Mouse (Mus musculus): Measurements from ENCODE around the gene Otx1.

Otx1 gene

GRCm38 (mm10) chr11:21950094-21950493 lies 52.6 kb downstream of the Otx1 start:
- DNase-seq (ENCODE audit: low read depth, low spot score): no peak
